Mouse (Mus musculus) liver, embryonic 13.5 days (tissue): ENCODE measurements around the gene Tmeff1. TPM values are rescaled to one million over a fixed set of nuclear protein-coding genes. Genes with fewer than 3 reads are reported as not detected.
"Not testable (repeated sequence)": the region's sequence is repeated elsewhere in the genome, so short reads cannot be mapped to it uniquely, and the experiment has no call there.

ENCODE experiments used
- ATAC-seq: fragments of 200-750 bp; cut with Nextera tagmentation; 2 replicates; pipeline ENCODE4 v1.8.0; 2017; ENCODE audit warnings: low read depth, mild to moderate bottlenecking, moderate number of reproducible peaks, moderate library complexity
- DNase-seq: peaks from one replicate; pipeline ENCODE4 v3.0.0; 2022
- H3K27ac ChIP-seq: fragments of 300-500 bp; sonication (generic); 2 replicates; pipeline ENCODE4 v1.5.1; 2015; ENCODE audit warnings: moderate library complexity, mild to moderate bottlenecking, inconsistent platforms
- H3K27me3 ChIP-seq: fragments of 300-500 bp; sonication (generic); 2 replicates; pipeline ENCODE4 v1.6.1; 2015; ENCODE audit warnings: mild to moderate bottlenecking, inconsistent platforms
- H3K36me3 ChIP-seq: fragments of 300-500 bp; sonication (generic); 2 replicates; pipeline ENCODE4 v1.6.1; 2015; ENCODE audit warnings: mild to moderate bottlenecking, inconsistent platforms
- H3K4me1 ChIP-seq: fragments of 300-500 bp; sonication (generic); replicated peaks from 2 replicates; pipeline ENCODE4 v1.6.1; 2015; ENCODE audit warnings: inconsistent platforms
- H3K4me2 ChIP-seq: fragments of 300-500 bp; sonication (generic); 2 replicates; pipeline ENCODE4 v1.6.1; 2015; ENCODE audit warnings: inconsistent platforms, mild to moderate bottlenecking, moderate library complexity
- H3K4me3 ChIP-seq: fragments of 300-500 bp; sonication (generic); replicated peaks from 2 replicates; pipeline ENCODE4 v1.5.1; 2015; ENCODE audit warnings: mild to moderate bottlenecking, inconsistent platforms
- H3K9ac ChIP-seq: fragments of 300-500 bp; sonication (generic); 2 replicates; pipeline ENCODE4 v1.6.1; 2015; ENCODE audit warnings: mild to moderate bottlenecking, inconsistent platforms
- H3K9me3 ChIP-seq: fragments of 300-500 bp; sonication (generic); replicated peaks from 2 replicates; pipeline ENCODE4 v1.6.1; 2016; ENCODE audit warnings: inconsistent platforms
- WGBS: fragments of 180-500 bp; shearing (Covaris S2); methylation state at CpG from one replicate; pipeline ENCODE4 v1.1.7; 2015; ENCODE audit not compliant: insufficient replicate concordance; 5-methylcytosine and 5-hydroxymethylcytosine counted together
- polyA plus RNA-seq: library from polyadenylated mRNA; unstranded; fragments of >200 nt; fragmentation: Nextera tagmentation; extraction: Ambion mirVana; gene quantifications from 2 replicates; pipeline ENCODE4 v1.2.1, GENCODE M21; 2015

Tmeff1 gene
- polyA plus RNA-seq, 1 experiment from 2014 or later = 2.6 TPM

- not testable (repeated sequence) for H3K4me3 ChIP-seq, H3K4me2 ChIP-seq, H3K9me3 ChIP-seq, DNase-seq, H3K9ac ChIP-seq, H3K27me3 ChIP-seq, H3K27ac ChIP-seq, H3K4me1 ChIP-seq, H3K36me3 ChIP-seq, ATAC-seq
- WGBS = 80% methylated on average over 4 of the region's 6 CpGs
These were observed 94.8 kb downstream of the Tmeff1 start for GRCm38 (mm10) chr4:48679728-48680127.

- ATAC-seq = no peak
- Histone ChIP-seq H3K27me3 (no peaks in the 10 kb centered on the region), H3K9ac (no peak overlapping the region), H3K36me3 (no peaks in the 10 kb centered on the region), H3K4me1 (peaks cover 9% of the 10 kb centered on the region; the same call in 1 of the 2 replicates), H3K9me3 (no peaks in the 10 kb centered on the region), H3K4me2 (no peak overlapping the region; the same call in 1 of the 2 replicates), H3K4me3 (no peak overlapping the region), H3K27ac (no peak overlapping the region)
- WGBS = 52% methylated on average over 7 of the region's 7 CpGs
- DNase-seq = no peak
These were observed 95.2 kb downstream of the Tmeff1 start for GRCm38 (mm10) chr4:48680214-48680613.

- Histone ChIP-seq H3K4me2 (peak overlapping the region; percentile 3; the same call in 1 of the 2 replicates), H3K27ac (no peak overlapping the region), H3K4me3 (no peak overlapping the region), H3K36me3 (no peaks in the 10 kb centered on the region), H3K4me1 (peaks cover 9% of the 10 kb centered on the region; the same call in 1 of the 2 replicates), H3K27me3 (no peaks in the 10 kb centered on the region), H3K9me3 (no peaks in the 10 kb centered on the region), H3K9ac (no peak overlapping the region)
- WGBS = 40% methylated on average over 10 of the region's 11 CpGs
- DNase-seq (peak; percentile 11), ATAC-seq (no peak)
These were observed 95.8 kb downstream of the Tmeff1 start for GRCm38 (mm10) chr4:48680648-48681343.

GRCm38 (mm10) chr4:48683126-48683525 lies 98.2 kb downstream of the Tmeff1 start:
- H3K27ac ChIP-seq = no peak overlapping the region
- 77% methylated on average over 8 of the region's 8 CpGs for WGBS
- DNase-seq (no peak), ATAC-seq (no peak)
- H3K36me3 ChIP-seq = no peaks in the 10 kb centered on the region
- no peak overlapping the region for H3K4me3 ChIP-seq
- H3K9me3 ChIP-seq = no peaks in the 10 kb centered on the region
- H3K4me2 ChIP-seq = no peak overlapping the region
- no peak overlapping the region for H3K9ac ChIP-seq
- H3K27me3 ChIP-seq = no peaks in the 10 kb centered on the region
- H3K4me1 ChIP-seq = peaks cover 9% of the 10 kb centered on the region; the same call in 1 of the 2 replicates

- H3K36me3 ChIP-seq, ATAC-seq, H3K4me1 ChIP-seq, DNase-seq, H3K9ac ChIP-seq, H3K27me3 ChIP-seq, H3K4me2 ChIP-seq, H3K4me3 ChIP-seq, H3K9me3 ChIP-seq, H3K27ac ChIP-seq: not testable (repeated sequence)
- WGBS = 85% methylated on average over 18 of the region's 21 CpGs
These were observed 98.7 kb downstream of the Tmeff1 start for GRCm38 (mm10) chr4:48683633-48684209.

GRCm38 (mm10) chr4:48684593-48685187 lies 99.7 kb downstream of the Tmeff1 start:
- WGBS = 28% methylated on average over 7 of the region's 7 CpGs
- Histone ChIP-seq H3K4me1 (peaks cover 9% of the 10 kb centered on the region; the same call in 1 of the 2 replicates), H3K27ac (no peak overlapping the region), H3K9me3 (no peaks in the 10 kb centered on the region), H3K27me3 (no peaks in the 10 kb centered on the region), H3K4me3 (no peak overlapping the region), H3K36me3 (no peaks in the 10 kb centered on the region), H3K9ac (no peak overlapping the region), H3K4me2 (no peak overlapping the region)
- DNase-seq = no peak
- ATAC-seq = 0 out of 2 replicates have a peak, but pooled peaks have one; percentile 48

- ATAC-seq (no peak), DNase-seq (no peak)
- no peak overlapping the region for H3K9ac ChIP-seq
- no peaks in the 10 kb centered on the region for H3K27me3 ChIP-seq
- H3K36me3 ChIP-seq = no peaks in the 10 kb centered on the region
- no peak overlapping the region for H3K4me3 ChIP-seq
- no peak overlapping the region for H3K4me2 ChIP-seq
- no peaks in the 10 kb centered on the region for H3K9me3 ChIP-seq
- H3K4me1 ChIP-seq = peaks cover 9% of the 10 kb centered on the region; the same call in 1 of the 2 replicates
- WGBS = 62% methylated on average over 6 of the region's 6 CpGs
- H3K27ac ChIP-seq = no peak overlapping the region
These were observed 103.2 kb downstream of the Tmeff1 start for GRCm38 (mm10) chr4:48688148-48688547.

- ATAC-seq (no peak), DNase-seq (no peak)
- 65% methylated on average over 9 of the region's 9 CpGs for WGBS
These were observed 105.7 kb downstream of the Tmeff1 start for GRCm38 (mm10) chr4:48690640-48691039.

GRCm38 (mm10) chr4:48691793-48692437 lies 106.9 kb downstream of the Tmeff1 start:
- Histone ChIP-seq H3K27me3 (no peaks in the 10 kb centered on the region), H3K4me1 (no peaks in the 10 kb centered on the region), H3K9me3 (no peaks in the 10 kb centered on the region), H3K36me3 (no peaks in the 10 kb centered on the region), H3K4me2 (no peak overlapping the region), H3K27ac (no peak overlapping the region), H3K9ac (no peak overlapping the region), H3K4me3 (no peak overlapping the region)
- WGBS = 40% methylated on average over 7 of the region's 7 CpGs
- ATAC-seq (no peak), DNase-seq (peak; percentile 6)

More at GRCm38 (mm10) chr4:48690640-48691039, 105.7 kb downstream of the Tmeff1 start:
- Histone ChIP-seq H3K36me3 (no peaks in the 10 kb centered on the region), H3K4me2 (no peak overlapping the region), H3K9ac (no peak overlapping the region), H3K4me3 (no peak overlapping the region), H3K27me3 (no peaks in the 10 kb centered on the region), H3K9me3 (no peaks in the 10 kb centered on the region), H3K4me1 (no peaks in the 10 kb centered on the region), H3K27ac (no peak overlapping the region)

- Histone ChIP-seq H3K36me3 (no peaks in the 10 kb centered on the region), H3K4me2 (no peak overlapping the region), H3K4me3 (no peak overlapping the region), H3K4me1 (no peaks in the 10 kb centered on the region), H3K9ac (no peak overlapping the region), H3K27me3 (no peaks in the 10 kb centered on the region), H3K27ac (no peak overlapping the region), H3K9me3 (no peaks in the 10 kb centered on the region)
- WGBS = 62% methylated on average over 9 of the region's 9 CpGs
- no peak for DNase-seq
- ATAC-seq = no peak
These were observed 107.8 kb downstream of the Tmeff1 start for GRCm38 (mm10) chr4:48692736-48693292.

GRCm38 (mm10) chr4:48696706-48697105 lies 111.7 kb downstream of the Tmeff1 start:
- no peaks in the 10 kb centered on the region for H3K4me1 ChIP-seq
- no peak overlapping the region for H3K4me3 ChIP-seq
- no peaks in the 10 kb centered on the region for H3K9me3 ChIP-seq
- WGBS = 57% methylated on average over 3 of the region's 3 CpGs
- no peak overlapping the region for H3K27ac ChIP-seq
- DNase-seq (no peak), ATAC-seq (no peak)
- no peaks in the 10 kb centered on the region for H3K36me3 ChIP-seq
- no peak overlapping the region for H3K9ac ChIP-seq
- H3K27me3 ChIP-seq = no peaks in the 10 kb centered on the region
- H3K4me2 ChIP-seq = no peak overlapping the region
